Mouse (Mus musculus): ENCODE data around the gene Tmem53.
A peak's percentile ranks its signal among the peaks of the same experiment; 100 is the strongest.

The Tmem53 gene

DNA sequence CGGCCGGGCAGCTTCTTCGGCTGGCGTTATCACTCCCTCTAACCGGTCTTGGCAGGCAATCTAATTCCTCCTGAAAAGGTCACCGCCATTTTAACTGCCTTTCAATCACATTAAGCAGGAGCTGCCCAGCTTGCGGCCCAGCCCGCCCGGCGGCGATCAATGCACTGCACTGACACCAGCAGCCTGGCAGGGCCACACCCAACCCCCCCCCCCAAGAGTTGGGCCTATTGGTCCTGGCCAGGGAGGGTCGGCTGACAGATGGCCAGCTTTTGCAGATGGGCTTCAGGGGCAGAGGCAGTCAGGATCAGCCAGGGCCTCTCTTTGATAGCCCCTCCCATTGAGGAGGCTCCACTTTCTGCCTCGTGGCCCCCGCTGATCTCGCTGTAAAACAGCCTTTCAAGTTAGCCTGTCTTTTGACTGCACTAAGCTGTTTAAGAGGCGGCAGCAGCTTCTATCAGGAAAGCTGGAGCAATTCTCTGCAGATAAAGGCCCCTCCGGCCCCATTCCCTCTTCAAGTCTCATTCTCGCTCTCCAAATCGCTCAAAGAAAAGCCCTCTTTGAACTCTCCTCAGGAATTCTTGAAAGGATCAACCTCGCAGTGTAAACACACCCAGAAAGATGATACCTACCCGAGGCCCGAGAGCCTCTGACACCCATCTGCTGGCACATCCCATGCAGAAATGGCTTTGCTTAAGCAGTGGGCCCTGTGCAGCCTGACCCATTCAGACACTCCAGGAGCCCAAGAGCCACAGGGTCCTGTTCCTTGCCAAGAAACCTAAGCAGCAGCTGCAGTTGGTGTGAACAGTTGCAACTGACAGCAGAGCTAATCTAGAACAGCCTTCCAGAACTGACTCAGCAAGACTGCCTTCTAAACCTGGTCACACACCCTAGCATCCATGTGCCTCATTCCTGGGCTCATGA lies 31.8 kb downstream of the Tmem53 start:
- no peak for DNase-seq

DNA sequence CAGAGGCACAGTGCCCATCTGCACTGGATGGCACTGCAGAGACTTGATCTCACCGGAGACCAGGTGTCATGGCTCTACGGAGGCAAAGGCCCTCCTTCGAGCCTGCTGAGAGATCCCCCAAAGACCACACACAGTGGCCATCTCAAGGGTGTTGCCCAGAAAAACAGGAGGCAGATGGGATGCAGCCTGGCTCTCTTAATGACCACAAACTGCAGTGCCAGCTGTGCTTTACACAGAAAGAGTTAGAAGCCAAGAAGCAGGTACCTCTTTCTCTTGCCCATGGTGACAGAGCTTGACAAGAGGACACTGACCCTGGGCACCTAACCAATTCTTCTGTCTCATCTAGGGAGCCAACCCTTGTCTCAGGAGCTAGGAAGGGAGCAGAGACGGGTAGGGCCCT lies 32.6 kb downstream of the Tmem53 start:
- no peak for DNase-seq

DNA sequence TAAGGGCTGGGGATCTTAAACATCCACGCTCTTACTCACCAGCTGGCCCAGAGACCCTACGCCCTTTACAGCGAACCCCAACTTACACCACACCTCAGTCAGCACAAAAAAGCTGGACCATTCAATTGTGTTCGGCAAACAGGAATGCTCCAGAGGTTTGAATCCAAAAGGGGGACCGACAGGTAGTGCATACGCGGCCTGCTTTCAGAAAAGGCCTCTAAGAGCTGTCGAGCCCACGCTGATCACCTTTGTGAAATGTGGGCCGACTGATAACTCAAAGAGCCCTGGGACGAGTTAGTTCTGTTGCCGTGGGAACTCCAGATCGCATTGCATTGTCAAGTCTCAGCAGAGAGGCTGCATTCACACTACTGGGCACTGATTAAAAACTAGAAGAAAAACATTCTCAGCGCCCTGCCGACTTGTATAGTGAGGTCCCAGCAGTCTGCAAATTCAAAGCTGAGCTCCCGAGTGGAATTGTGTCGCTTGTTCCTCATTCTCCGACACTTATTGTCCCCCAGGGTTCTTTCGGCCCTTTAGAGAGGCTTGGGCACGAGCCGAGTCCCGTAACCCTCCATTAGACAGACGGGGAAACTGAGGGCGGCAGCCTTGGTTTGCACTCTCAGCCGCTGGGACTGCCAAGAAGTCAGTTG lies 36.7 kb downstream of the Tmem53 start:
- DNase-seq: no peak

DNA sequence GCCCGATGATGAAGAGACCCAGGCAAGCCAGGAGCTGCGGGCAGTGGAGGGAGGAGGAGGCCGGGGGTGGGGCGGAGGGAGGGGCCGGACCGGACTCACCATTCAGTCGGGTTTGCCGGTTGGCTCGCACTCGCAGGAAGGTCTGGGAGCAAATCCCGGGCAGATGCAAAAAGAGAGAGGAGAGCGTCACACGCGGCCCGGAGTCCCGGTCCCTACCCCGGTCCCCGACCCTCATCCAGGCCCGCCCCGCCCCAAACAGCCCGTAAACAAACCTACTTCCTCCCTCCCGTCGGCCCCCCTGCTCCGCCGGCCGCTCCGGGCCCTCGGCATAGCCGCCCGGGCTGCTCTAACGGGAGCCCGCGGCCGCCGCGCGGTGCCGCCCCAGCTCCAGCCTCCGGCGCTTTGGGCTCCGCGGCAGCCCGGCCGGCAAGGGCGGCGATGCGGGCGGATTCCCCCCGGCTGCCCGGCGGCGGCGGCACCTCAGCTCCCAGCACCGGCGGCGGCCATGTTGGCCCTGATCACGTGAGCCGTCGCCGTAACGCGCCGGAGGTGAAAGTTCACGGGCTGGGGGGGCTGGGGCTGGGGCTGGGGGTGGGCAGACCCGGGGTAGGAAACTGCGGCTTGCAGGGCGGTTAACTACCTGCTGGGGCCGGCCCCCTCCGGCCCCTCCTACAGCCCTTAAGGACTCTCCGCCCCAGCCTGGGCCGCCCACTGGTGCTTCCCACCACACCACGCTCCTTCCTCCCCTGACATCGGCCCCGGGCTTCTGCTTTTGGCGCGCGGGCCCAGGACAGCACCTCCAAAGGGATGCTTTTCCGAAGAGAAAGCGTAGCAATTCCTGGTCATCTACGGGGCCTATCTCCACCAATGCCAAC lies 37.4 kb downstream of the Tmem53 start:
- peak; percentile 78 for DNase-seq

DNA sequence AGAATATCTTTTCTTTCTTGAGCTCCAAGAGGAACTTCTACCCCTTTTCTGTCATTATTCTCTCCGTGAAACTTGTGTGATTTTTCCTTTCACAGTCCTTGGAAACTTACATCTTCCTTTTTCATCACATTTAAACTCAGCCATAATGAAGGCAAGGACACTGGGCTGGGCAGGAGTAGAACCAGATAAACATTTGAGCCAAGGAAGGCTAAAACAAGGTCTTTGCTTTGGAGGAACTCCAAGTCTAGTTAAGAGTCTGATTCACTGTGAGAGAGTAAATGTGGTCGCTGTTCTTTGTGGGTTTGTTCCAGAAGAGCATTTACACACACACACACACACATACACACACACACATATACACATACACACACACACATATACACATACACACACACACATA lies 39.9 kb downstream of the Tmem53 start:
- no peak for DNase-seq

DNA sequence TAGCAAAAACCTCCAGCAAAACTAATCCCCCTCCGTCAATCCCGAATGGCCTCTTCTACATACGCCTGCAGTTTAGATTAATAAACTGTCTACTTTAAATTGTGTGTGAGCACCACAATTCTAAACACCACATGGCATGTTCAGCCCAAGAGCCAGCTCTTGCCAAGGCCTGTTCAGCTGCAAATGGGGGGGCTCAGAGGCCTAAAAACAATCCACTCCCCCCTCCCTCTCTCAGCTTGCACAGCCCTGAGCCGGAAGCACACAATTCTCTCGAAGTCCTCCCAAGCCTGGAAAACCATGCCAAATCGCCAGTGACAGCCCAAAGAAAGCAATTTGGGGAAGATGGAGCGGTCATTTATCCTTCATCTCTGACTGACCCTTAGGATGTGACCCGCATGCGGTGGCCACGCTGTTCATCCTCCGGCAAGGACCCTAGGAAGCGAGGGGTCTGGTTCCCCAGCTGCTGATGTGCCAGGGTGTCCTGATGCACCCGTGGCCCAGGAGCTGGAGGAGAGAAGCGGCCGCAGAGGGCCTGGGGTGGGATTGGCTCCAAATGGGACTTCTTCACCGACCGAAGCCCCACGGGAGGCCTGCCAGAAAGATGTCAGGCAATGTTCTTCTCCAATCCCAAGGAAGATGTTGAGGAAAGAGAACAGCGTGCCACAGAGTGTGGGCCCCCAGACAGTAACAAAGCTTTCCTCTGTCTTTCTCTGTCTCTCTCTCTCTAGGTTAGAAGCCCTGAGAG lies 45.3 kb downstream of the Tmem53 start:
- DNase-seq: no peak

DNA sequence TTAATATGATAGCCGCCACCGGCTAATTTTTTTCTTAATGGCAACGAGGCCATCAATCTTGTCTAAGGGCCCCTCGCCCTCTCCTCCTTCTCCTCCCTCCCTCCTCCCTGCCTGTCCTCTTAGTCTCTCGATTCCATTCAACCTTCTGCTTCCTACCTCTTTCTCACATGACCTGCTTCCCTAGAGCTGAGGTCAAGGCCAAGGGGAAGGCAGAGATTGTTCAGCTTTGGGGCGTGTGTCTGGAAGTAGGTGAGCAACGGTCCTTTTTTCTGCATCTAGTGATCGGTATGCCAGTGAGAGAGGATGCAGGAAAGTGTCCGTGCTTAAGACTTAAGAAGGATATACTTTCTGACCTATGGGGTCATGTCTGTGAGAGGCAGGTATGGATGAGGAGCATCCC lies 46.1 kb downstream of the Tmem53 start:
- no peak for DNase-seq

DNA sequence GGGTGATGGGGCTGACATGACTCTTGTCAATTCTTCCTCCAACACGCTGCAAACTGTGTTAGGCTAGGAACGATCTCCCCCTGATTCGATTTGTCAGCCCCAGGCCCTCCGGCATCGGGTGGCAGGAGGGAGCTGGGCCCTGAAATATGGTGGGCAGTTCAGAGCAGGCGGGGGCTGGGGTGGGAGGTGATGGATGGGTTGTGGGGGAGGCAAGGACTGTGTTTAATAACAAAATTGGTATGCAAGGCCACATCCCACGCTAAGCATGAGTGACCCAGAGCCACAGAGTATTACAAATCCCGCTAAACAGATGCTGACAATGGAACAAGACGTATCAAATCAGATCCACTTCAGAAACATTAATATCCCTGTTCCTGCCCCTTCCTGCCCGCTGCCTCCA lies 48.2 kb downstream of the Tmem53 start:
- DNase-seq: no peak

DNA sequence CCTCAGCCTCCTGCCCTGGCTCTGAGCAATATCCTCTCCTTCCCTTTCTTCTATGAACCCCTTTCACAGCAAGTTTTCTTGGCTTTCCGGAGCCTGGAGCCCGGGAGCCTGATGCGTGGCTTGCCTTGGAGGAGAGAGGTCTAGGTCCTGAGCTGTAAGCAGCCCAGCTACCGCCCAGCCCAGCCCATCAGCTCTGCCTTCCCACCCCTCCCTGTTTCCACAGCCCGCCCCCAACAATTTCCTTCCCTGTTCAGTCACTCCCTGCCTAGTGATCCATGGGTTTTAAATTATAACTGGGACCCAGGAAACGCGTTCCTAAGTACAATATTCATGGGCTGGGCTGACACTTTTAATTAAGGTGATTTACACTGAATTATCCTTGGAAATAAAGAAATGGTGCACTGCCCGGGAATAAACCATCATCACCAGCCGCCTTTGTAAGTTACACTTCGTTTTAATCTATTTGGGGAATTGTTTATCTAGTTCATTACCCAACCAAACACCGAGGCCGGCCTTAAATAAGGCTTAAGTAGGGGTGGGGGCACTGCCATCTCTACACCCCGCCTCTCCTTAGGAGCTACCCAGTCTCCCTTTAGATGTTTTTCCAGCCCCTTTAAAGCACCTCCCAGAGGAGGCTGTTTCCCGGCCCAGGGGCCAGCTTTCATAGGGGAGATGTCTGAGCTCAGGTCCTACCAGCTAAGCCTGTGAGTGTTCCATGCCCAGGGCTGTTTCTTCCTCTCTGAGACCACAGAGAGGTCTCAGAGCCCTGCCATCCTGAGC lies 50.5 kb downstream of the Tmem53 start:
- no peak for DNase-seq

DNA sequence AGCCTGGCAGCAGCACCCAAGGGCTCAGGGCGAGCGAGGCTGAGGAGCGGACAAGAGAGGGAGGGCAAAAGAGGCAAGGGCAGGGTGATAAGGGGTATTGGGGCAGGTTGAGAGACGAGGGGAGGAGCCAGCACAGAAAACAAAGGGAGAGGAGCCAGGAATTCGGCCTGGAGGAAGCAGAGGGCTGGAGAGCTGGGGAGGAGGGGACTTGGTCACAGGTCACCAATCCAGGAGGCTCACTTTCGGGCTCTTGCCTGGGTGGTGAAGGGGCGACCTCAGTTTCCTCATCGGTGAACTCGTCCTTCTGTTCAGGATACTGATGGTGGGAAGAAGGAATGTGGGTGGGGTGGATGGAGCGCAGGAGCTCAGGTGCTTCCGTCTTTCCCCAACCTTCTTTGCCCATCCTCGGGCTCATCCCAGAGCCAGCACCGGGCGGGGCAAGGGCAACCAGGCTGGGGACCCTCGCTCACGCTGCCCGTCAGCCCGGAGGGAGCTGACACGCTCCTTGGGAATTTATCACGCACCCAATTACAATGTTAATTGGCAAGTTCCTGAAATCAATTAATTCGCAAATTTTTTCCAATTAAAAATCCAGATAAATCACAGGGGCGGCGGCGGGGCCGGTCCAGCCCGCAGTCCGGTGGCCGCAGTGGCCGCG lies 52.0 kb downstream of the Tmem53 start:
- DNase-seq: no peak

DNA sequence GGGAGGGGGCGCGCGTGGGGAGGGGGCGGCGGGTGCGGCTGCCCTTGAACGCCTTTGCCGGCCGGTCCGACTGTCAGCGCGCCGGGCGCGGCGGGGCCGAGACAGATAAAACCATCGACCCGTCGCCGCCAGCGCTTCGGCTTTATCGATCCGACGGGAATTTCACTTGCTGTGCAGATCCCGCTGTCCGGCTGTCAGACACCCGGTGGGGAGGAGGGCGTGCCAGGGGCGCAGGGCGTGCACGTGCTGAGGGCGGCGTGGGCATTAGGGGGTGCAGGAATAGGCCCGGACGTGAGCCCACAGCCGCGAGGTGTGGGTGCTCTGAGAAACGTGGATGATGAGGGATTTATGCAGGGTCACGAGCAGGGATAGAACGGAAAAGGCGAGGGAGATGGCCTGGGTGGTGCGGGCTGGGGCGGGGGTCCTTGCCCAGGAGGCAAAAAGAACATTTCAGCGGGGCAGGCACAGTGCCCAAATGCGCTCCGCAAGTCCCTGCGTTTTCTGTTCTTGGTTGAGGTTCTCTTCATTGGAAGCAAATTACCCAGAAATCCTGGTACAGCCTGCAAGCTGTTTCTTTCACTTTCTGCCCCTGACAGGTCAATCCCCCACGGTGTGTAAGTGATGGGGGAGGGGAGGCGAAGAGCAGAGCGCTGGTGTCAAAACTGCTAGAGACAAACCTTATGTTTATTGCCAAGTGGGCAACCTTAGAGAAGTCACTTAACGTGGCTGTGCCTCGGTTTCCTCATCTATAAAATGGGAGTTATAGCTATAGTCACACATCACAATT lies 52.7 kb downstream of the Tmem53 start:
- DNase-seq: no peak

DNA sequence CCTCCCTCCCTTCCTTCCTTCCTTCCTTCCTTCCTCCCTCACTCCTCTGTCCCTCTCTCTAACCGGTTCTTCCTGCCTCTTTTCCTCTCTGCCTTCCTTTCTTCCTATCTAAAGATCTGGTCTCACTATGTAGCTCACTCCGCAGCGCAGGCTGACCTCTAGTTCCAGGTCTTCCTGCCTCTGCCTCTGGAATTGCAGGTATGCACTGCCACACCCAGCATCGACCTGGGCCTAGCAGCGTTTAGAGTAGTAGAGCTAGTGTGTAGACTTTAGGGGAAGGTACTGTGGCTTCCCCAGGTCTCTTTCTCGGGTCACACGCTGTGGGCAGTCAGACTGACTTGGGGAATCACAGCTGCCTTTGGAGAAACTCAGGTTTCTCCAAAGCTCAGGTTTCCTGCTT lies 53.7 kb downstream of the Tmem53 start:
- DNase-seq: no peak

DNA sequence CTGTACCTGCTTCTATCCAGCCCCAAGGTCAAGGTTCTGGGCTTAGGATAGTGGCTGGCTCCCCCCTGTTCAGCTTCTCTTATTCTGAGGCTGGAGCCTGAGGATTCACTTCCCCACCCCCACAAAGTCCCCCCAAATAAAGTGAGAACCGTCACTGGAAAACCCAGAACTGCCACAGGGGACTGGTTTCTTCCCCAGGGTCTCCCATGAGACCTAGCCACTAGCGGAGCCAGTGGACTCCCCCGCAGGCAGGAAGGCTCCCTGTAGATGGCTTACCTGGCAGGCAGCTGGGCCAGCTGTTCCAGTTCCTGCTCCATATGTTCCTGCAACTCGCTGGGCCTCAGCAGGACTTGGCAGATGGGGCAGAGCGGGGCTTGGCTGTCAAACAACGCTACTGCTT lies 55.5 kb downstream of the Tmem53 start:
- DNase-seq: no peak

DNA sequence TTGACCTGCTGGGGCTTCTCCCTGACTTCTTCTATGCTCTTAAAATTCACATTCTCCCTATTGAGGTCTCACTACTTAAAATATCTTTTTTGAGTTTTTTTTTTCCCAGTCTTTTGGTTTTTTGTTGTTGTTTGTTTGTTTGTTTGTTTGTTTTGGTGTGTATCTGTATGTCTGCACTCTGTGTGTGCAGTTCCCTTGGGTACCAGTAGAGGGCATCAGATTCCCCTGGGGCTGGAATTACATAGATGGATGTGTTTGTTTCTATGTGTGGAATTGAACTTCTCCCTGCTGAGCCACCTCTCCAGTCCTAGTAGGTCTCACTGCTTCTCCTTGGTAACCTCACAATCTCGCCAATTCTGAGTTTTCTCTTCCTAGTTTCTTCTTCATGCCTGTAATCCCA lies 57.7 kb downstream of the Tmem53 start:
- no peak for DNase-seq

DNA sequence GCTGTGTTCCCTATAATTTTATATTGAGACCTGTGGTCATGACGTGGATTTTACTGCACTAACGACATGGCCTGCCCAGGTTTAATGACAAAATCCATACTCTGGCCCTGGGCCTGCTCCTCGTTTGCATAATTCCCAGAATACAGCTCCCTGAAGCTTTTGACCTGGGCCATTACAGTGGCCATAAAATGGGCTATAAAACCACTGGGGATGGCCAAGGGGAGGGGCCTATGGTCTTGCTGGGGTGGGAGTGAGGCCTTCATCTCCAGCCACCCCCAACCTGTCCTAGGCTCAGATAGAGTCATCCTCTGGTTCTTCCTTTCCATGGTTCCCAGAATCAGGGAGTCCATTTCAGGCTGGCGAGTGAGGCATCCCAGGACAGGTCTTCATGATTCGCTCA lies 60.1 kb downstream of the Tmem53 start:
- DNase-seq: no peak

DNA sequence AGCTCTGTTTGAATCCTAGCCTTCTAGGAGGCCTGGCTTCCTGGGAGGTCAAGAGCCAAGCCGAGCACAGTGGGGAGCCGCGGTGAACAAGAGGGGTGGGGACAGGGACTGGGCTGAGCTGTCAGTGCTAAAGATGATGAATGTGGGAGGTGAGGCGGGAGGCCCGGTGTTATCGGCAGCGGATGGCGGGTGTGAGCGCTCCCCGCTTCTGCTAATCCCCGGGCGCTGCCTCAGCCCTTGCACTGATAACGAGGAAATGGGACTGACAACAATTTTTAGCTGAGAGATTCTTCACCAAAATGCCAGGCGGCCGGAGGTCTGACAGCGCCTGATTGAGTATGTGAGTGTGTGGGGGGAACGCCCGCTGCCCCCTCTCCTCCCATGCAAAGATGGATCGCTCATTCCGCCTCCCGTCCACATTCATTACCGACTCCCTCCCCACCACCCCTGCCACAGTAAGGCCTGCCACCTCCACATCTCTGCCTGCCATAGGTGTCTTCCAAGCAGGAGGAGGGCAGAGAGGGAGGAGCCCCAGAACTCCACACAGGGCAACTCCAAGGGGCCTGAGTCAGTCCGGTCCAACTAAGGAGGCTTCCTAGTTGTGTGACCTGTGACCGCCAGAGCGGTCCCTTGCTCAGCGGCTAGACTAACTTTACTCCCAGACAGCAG lies 60.8 kb downstream of the Tmem53 start:
- no peak for DNase-seq

DNA sequence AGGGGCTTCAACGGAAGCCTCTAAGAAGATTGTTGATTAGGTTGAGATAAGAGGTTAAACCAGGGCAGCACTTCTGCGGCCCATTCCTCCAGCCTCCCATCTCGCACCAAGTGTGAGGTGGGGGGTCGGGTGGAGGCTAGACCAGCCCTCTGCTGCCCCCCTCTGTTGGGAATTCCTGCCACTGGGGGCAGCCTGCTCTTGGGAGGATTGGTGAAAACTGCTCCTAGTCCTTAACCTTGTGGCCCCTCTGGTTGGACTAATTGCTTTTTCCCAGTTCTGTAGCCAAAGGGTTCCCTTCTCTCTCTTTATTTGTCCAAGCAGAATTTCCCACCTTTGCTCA lies 61.3 kb downstream of the Tmem53 start:
- no peak for DNase-seq

DNA sequence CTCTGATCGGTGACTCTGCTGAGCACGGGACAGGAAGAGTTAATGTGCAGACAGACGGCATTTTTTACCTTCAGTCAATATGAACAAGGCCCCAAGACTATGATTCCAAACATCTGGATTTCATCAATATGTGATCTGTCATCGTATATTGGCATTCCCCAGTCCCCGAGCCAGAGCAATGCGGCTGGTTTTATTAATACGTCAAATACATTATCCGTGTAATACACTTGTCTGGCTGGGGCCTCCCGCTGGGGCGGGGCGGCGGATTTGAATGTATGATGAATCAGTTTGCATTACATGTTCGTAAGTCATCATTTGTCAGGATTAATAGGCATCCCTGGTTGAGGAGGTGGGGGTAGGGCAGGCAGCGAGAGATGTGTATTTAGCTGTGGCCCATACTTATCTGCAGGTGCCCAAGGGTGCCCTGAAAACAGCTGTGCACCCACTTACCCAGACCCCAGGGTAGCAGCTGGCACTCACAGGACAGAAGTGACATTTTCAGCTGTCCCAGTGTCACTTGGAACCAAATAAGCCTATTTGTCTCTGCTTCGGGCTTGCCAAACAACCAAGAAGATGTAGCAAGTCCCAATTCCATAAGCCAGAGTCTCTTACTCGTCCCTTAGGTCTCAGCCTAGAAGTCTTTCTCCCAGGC lies 63.2 kb downstream of the Tmem53 start:
- DNase-seq: no peak

DNA sequence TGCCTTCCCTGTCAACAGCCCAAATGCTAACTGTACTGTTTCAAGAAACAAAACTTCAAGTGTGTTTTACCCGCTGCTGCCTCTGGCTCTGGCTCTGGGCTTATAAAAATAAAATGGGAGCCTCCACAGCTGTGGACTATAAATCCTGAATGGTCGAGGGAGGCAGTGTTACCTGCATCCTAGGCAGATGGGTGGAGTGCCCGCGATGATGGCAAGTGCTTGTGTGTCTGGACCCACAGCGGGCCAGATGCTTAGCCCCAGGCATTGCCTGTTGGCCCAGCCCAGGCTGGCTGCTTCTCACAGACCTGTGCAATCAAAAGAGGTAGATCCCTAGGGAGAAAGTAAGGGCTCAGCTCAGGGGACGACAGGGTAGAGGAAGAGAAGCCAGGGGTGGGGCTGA lies 65.0 kb downstream of the Tmem53 start:
- DNase-seq: no peak
